ENCODE assay signal across 8 mouse cellular contexts in the genomic region with DNA sequence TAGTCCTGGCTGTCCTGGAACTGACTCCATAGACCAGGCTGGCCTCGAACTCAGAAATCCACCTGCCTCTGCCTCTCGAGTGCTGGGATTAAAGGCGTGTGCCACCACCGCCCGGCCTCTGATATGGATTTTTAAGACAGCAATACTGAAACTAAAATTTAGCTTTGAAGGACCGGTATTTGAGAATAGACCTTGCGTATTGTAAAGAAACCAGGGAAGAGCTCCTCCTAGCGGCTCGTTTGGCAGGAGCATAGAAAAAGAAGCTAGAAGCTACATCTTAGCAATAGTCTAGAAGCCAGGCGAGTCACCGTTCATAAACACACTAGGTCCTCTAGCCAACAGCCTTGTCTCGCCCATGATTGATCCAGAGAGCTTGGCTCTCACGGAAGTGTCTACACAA. TPM values are rescaled to one million over a fixed set of nuclear protein-coding genes. Genes with fewer than 3 reads are reported as not detected.
DNase-seq lines count a peak whose midpoint lies in the region; ATAC-seq and TF ChIP-seq lines count a peak whose summit lies in the region.

No protein-coding gene starts in this region.

- H3K27me3 ChIP-seq in intestine, postnatal 0 days (replicated peaks; ENCODE audit: control insufficient read depth, insufficient read depth, low read length), result no peaks in the 10 kb centered on the region
- no peaks in the 10 kb centered on the region for H3K27me3 ChIP-seq in liver, embryonic 14.5 days (ENCODE audit: control insufficient read depth, insufficient read depth, low read length)

- peak overlapping the region; percentile 47 for H3K4me2 ChIP-seq in intestine, postnatal 0 days (replicated peaks; ENCODE audit: low read depth)
- H3K4me2 ChIP-seq in liver, embryonic 14.5 days (ENCODE audit: low read depth), result peak overlapping the region; percentile 37

- H3K9me3 ChIP-seq in intestine, postnatal 0 days (ENCODE audit: control insufficient read depth), result no peaks in the 10 kb centered on the region
- H3K9me3 ChIP-seq in liver, embryonic 14.5 days (ENCODE audit: control insufficient read depth, low read length), result no peaks in the 10 kb centered on the region

- WGBS in bone marrow, adult 2 months, result 6% methylated on average over 13 of the region's 13 CpGs
- 21% methylated on average over 13 of the region's 13 CpGs for WGBS in intestine, postnatal 0 days
- WGBS in liver, embryonic 14.5 days (ENCODE audit: insufficient replicate concordance), result 16% methylated on average over 13 of the region's 13 CpGs

- no peaks in the 10 kb centered on the region for H3K4me1 ChIP-seq in bone marrow, adult 2 months (ENCODE audit: control insufficient read depth, insufficient read depth, low read length)
- H3K4me1 ChIP-seq in intestine, postnatal 0 days (replicated peaks; ENCODE audit: control insufficient read depth, insufficient read depth, low read length), result no peaks in the 10 kb centered on the region
- H3K4me1 ChIP-seq in liver, embryonic 14.5 days (replicated peaks; ENCODE audit: control insufficient read depth in 2 of 2, insufficient read depth in 2 of 2, low read length in 1 of 2), result peaks cover 3 to 8% of the 10 kb centered on the region in 2 experiments; a peak in 3 of 4 replicates

- no peak for TF ChIP-seq POLR2A in bone marrow, adult 2 months (IDR thresholded peaks at IDR 0.05; ENCODE audit: borderline replicate concordance, control insufficient read depth, low read depth, low read length)

- no peak for TF ChIP-seq EP300 in liver, embryonic 14.5 days (IDR thresholded peaks at IDR 0.05; ENCODE audit: low read depth)

- TF ChIP-seq CTCF in bone marrow, adult 2 months (IDR thresholded peaks at IDR 0.05; ENCODE audit: control insufficient read depth, insufficient read depth, low read length), result 0 out of 2 replicates have a peak, but pooled peaks have one; percentile 13
- TF ChIP-seq CTCF in intestine, postnatal 0 days (IDR thresholded peaks at IDR 0.05; ENCODE audit: low read depth), result peak; percentile 79
- peak; percentile 73 for TF ChIP-seq CTCF in liver, embryonic 14.5 days (IDR thresholded peaks at IDR 0.05; ENCODE audit: low read depth)

- H3K27ac ChIP-seq in bone marrow, adult 2 months (ENCODE audit: control insufficient read depth, insufficient read depth, low read depth, low read length, poor library complexity), result no peak overlapping the region
- H3K27ac ChIP-seq in intestine, postnatal 0 days (ENCODE audit: low read depth, low read length), result no peak overlapping the region
- no peak overlapping the region for H3K27ac ChIP-seq in liver, embryonic 14.5 days

- peak; percentile 85 for DNase-seq in testis, postnatal 10 days (ENCODE audit: low spot score)
- DNase-seq in testis, postnatal 14 days (ENCODE audit: low spot score), result no peak
- peak; percentile 60 for DNase-seq in fibroblast of lung, adult 2 months (ENCODE audit: low read depth)
- DNase-seq in liver, embryonic 14.5 days (ENCODE audit: low read depth in 3 of 3, low spot score in 3 of 3), result peak; percentile 59 to 62 (median 60)
- DNase-seq in ovary, postnatal 36 days (ENCODE audit: low spot score), result peak; percentile 55
- DNase-seq in urinary bladder, postnatal 4 days (ENCODE audit: low spot score in 2 of 2), result peak; percentile 34 to 72

- no peak overlapping the region for H3K9ac ChIP-seq in intestine, postnatal 0 days (ENCODE audit: low read depth, low read length)
- no peak overlapping the region; the same call in 1 of the 2 replicates for H3K9ac ChIP-seq in liver, embryonic 14.5 days (replicated peaks)

- peaks cover 20% of the 10 kb centered on the region for H3K36me3 ChIP-seq in intestine, postnatal 0 days (ENCODE audit: control insufficient read depth, insufficient read depth)
- H3K36me3 ChIP-seq in liver, embryonic 14.5 days (replicated peaks; ENCODE audit: control insufficient read depth, insufficient read depth, low read depth), result no peaks in the 10 kb centered on the region

- no peak for ATAC-seq in intestine, postnatal 0 days
- no peak for ATAC-seq in liver, embryonic 14.5 days (ENCODE audit: insufficient read depth)

- H3K4me3 ChIP-seq in bone marrow, adult 2 months (replicated peaks; ENCODE audit: control insufficient read depth, low read depth, low read length), result no peak overlapping the region
- H3K4me3 ChIP-seq in intestine, postnatal 0 days (ENCODE audit: low read depth, low read length), result no peak overlapping the region
- no peak overlapping the region for H3K4me3 ChIP-seq in liver, embryonic 14.5 days (ENCODE audit: insufficient read depth in 1 of 2, low read depth in 2 of 2, low read length in 2 of 2)

RNA-seq across cellular contexts. Expression of a gene that starts 12.8 kb away (rescaled TPM):
- polyA plus RNA-seq in bone marrow, adult 2 months (2011; ENCODE audit: insufficient read depth, insufficient read length, low replicate concordance, missing spikeins), result 1.1 and 1.9 TPM in 2 replicates
- 1.6 and 1.9 TPM in 2 replicates for polyA plus RNA-seq in intestine, postnatal 0 days (2015; fragmentation: Nextera tagmentation; extraction: Ambion mirVana)
- 0.86 and 1.1 TPM in 2 replicates for polyA plus RNA-seq in liver, embryonic 14.5 days (2012; rRNA removed)
- polyA plus RNA-seq in liver, embryonic 14.5 days (2014; fragmentation: Nextera tagmentation; extraction: Ambion mirVana), result 1.1 and 1.4 TPM in 2 replicates

Comparison
In these comparisons a context has a peak if more than half of its experiments do, and no peak if none do; other contexts are left out.
1. CTCF ChIP-seq: peak in every context shown above with its lines; median percentile 79 in intestine, postnatal 0 days; 73 in liver, embryonic 14.5 days; 13 in bone marrow, adult 2 months.